Mouse (Mus musculus) left cerebral cortex, adult 8-10 months (tissue): Measurements from ENCODE around the gene Sp2. TPM values are rescaled to one million over a fixed set of nuclear protein-coding genes. Genes with fewer than 3 reads are reported as not detected.

Experiments used
- DNase-seq, 2 experiments: peaks; one replicate each; pipeline ENCODE4 v3.0.0; 2022; ENCODE audit warnings: low spot score in 2 of 2
- total RNA-seq, 4 experiments: library from RNA; stranded (reverse); gene quantifications; 2 replicates each; pipeline ENCODE4 v1.2.4; 2022

Gene Sp2
- total RNA-seq: 10 to 100 TPM; 10.7 to 15.0 (median 13.0) TPM

DNA sequence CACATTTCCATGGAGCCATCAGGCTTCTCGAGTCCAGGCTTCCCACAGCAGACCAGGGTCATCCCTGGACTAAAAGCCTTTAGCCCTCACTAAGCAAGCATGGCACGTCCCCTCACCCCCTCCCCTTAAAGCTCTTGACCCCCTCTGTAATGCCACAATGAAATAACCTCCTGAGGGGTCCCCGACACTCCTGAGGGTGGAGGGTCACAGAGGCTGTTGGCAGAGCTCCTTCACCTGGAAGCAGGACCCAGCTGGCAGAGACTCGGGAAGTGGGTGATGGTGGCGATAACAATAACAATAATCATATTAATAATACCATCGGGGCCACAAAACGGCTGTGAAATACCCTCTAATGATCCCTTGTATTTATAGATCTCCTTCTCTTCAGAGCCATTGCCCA is at the start of gene Sp2:
Gene Sp2, minus strand, starts transcription at position 101 of the 400 bp plus-strand sequence.
- no peak for DNase-seq

GRCm38 (mm10) chr11:97032499-97032898 is 49.7 kb upstream of the Sp2 start:
- no peak for DNase-seq

DNA sequence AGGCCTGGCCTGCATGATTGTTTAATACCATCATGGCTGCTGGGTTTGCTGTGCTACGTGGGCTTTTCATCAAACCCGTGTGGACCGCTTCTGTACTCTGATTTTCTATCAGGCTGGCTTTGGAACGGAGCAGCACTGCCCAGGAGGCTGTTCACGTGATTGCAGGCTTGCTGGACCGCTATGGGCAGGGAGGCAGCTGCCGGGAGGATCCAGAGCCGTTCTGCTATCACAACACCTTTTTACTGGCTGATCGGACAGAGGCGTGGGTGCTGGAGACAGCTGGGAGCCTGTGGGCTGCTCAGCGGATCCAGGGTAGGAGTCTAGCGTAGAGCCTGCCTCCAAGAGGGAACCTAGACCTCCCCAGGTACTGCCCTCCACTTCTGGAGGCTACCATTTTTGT is 49.2 kb upstream of the Sp2 start:
- DNase-seq: no peak

GRCm38 (mm10) chr11:97030426-97030825 is 47.7 kb upstream of the Sp2 start:
- DNase-seq: no peak

- peak; percentile 36 to 75 for DNase-seq
Observed at GRCm38 (mm10) chr11:97029686-97030417, 47.1 kb upstream of the Sp2 start, which contains the start of gene Scrn2. Gene Scrn2, plus strand, starts transcription at chr11:97029938.

DNA sequence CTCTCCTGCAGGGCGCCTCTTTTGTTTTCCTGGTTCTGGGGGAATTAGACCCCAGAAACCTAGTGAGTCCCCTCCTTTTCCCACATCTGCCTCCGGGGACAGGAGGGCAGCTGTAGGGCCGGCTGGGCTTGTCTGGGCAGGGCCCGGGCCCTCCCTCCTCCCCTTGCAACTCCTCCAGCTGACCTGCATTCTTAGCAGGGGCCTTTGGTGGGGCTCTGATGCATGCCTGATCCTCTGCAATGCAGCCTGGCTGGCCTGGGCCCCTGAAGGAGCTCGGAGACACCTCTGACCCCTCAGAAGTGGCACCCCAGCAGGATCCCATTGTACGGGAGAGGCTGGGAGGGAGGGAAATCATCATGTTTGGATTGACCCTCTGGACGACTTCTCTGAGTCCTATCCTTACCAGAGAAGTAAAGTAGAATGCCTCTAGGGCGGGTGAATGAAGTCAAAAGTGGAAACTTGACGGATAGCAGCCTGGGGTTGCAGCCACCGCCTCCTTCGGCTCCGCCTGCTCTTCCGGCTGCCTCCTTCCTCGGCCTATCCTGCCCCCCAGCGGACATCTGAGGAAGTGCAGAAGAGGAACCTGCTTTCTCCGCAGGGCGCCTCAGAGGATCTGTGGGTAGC is 43.1 kb upstream of the Sp2 start:
- peak in 1 of 2 experiments; percentile 68 for DNase-seq

- peak in 1 of 2 experiments; percentile 10 for DNase-seq
Observed at GRCm38 (mm10) chr11:97024977-97025376, 42.2 kb upstream of the Sp2 start.

- DNase-seq: peak; percentile 32 to 58
Observed at GRCm38 (mm10) chr11:97021873-97022484, 39.2 kb upstream of the Sp2 start.

DNA sequence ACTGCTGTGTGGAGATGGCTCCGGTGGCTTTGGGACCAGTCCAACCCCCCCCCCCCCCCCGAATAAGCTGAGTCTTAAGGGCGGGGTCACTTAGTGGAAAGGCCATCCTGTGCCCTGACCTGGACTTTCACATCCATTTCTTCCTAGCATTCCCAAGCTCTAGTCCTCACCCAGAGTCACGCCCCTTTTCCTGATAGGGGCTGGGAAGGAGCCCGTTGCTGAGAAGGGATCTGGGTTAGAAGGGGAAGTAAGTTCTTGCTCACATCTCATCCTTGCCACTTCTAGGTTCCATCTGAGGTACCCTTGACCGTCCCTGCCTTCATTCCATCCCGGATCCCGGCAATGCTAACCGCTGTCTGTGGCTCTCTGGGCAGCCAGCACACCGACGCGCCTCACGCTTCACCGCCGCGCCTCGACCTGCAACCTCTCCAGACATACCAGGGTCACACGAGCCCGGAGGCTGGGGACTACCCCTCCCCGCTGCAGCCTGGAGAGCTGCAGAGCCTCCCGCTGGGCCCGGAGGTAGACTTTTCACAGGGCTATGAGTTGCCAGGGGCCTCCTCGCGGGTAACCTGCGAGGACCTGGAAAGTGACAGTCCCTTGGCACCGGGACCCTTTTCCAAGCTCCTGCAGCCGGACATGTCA is 38.5 kb upstream of the Sp2 start:
- DNase-seq: peak in 1 of 2 experiments; percentile 4

GRCm38 (mm10) chr11:97019345-97019708 is 36.6 kb upstream of the Sp2 start:
- no peak for DNase-seq

- DNase-seq: no peak
Observed at GRCm38 (mm10) chr11:97018583-97019344, 36.0 kb upstream of the Sp2 start.

DNA sequence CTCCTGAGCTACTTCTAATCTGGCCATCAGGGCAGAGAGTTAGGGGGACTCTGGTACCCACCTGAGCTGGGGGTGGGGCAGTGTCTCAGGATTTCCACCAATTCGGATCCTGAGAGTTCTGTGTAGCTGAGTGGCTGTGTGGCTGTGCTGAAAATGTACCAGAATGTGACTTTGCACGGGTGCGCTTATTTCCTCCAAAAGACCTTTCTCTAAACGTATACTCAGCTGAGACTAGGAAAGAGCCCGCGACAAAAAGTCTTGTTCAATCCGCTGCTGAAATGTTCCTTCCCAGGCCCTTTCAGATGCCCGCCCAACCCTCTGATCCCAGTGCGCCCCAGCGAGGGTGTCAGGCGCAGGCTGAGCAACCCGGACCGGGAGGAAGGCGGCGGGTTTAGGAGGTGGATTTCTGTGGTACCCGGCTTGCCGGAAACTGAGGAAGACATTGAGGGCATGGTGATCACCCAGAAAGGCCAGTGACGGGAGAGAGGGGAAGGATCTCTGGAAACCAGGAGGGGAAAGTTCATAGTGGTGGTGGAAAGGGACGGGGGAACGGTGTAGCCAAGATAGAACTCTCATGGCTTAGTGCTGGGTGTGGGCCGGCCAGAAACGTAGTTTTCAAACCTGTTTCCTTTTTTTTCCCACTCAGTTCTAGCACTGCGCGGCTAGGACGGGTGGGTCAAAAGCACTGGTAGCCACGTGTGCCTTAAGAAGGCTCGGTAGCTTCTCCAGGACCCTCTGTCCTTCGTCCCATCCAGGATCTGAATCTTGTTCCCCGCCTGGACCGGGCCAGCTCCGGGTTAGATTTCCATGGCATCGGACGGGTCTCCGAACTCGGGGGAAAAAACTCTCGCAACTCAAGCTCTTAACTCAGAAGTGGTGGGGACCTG is 35.2 kb upstream of the Sp2 start:
- DNase-seq: no peak

GRCm38 (mm10) chr11:97013121-97013670 is 30.4 kb upstream of the Sp2 start, which contains the start of gene Sp6:
Gene Sp6, plus strand, starts transcription at chr11:97013394.
- no peak for DNase-seq

DNA sequence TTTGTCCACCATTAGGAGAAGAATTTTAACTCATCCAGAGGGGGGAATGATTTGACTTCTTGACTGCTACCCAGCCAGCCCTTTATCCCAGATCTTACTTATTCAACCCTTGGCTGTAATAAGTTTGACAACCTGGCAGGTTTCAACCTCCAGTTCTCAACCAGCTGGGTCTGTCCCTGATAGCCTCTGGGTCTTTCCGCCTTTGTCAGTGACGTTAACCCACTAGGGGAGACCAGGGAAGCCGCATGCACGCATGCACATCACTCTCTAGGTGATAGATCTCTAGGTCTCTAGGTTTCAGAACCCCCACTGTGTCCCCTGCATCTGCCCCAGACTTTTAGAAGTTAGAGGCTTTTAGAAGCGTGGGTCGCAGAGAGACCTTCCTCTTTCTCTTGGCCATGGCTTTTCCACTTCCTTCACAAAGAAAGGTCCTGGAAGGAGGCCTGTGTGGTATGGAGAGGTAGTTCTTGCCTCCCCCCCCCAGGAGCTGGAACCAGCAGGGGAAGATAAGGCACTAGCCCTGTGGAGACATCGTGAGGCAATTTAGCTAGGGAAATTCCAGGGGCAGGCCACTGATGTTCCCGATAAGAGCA is 26.5 kb upstream of the Sp2 start:
- DNase-seq: no peak

- DNase-seq: no peak
Observed at GRCm38 (mm10) chr11:97007093-97007794, 24.5 kb upstream of the Sp2 start.

DNA sequence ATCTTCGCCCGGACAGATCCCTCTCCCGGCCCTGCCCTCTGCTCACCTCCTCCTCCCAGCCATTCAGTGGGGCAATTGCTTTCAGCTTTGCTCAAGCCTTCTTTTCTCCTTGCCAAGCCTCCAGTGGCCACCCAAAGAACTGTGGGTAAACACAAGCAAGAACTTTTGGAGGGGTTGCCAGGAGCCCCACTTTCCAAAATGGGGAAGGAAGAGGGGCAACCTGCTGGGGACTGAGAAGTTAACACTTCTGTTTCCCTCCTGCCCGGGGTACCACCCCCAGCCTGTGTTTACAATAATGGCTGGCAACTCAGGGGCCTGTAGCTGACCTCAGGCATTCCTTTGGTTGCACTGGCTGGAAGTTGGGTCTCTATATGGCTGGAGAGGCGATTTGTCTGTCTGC is 20.4 kb upstream of the Sp2 start:
- DNase-seq: no peak

DNA sequence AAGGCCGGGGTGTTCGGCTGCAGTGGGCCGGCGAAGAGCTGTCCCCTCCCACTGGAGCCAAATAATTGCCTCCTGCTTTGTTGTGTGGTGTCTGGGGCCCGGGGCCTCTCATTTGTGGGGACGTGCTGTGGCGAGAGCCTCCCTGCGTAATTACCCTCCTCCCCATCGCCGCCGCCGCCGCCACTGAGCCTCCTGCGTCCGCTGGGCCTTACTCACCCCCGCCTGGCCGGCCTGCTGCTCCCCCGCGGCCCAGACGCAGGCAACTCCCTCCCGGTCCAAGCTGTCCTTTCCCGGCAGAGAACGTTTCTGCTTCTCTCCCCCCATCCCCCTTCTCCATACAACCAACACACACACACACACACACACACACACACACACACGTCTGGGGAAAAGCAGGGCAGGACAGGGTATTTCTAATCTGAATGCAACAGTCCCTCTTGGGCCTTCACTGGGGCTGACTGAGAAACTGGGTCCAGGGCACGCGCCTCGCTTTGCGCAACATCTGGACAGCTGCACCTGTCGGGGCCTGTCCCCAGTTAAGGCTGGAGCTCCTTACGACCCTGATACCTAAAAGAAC is 14.7 kb upstream of the Sp2 start:
- DNase-seq: no peak

DNA sequence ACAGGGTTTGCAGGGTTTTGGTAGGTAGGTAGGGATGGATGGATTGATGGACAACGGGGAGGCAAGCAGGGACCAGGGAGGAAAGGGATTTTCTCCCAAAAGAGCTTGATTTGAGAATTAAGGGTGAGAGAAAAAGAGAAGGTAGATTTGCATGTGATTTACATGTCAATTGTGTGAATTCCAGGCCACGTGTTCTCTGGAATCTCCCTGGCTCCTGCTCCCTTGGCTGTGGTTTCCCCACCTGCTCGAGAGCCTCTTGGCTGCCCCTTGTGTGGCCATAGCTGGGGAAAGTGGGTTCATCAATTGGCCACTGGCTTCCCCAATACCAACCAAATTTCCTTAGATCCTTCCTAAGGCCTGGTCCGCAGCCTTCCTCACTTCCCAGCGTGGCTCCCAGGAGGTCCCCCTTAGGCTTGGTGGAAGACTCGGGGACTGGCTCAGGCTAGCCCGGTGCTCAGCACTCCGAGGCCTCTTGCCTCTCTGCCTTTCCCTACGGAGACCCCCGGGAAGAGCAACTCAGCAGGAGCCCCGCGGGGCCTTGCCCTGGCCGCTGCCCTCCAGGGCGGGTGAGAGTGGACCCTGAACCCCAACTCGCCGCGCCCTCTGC is 14.1 kb upstream of the Sp2 start:
- DNase-seq: no peak
